Mouse (Mus musculus): ENCODE measurements at regions not wholly inside any gene's neighbourhood (a gene's known extent, or its start where the extent isn't known, plus 50 kb on each side); places are given as distances from the start of the nearest gene placed in this dataset.

DNA sequence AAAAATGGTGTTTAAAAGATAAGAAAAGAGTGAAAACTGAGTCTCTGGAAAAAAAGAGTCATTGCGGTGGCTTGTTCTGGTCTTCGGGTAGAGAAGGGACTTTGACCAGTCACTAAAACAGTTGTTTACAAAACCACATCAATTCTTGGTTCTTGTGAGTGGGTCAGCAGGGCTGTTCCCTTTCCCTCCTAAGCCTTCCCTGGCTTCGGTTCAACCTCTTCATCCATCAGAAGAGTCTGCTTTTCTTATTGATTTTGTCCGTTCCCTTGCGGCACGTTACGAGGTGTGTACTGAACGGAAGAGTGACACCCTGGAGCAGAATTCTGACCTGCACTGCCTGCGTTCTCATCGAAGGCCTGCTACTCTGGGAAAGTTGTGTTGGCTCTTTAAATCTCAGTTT is 229.1 kb upstream of the G2e3 start:
- DNase-seq (ENCODE audit: low spot score in 2 of 2), result no peak

DNA sequence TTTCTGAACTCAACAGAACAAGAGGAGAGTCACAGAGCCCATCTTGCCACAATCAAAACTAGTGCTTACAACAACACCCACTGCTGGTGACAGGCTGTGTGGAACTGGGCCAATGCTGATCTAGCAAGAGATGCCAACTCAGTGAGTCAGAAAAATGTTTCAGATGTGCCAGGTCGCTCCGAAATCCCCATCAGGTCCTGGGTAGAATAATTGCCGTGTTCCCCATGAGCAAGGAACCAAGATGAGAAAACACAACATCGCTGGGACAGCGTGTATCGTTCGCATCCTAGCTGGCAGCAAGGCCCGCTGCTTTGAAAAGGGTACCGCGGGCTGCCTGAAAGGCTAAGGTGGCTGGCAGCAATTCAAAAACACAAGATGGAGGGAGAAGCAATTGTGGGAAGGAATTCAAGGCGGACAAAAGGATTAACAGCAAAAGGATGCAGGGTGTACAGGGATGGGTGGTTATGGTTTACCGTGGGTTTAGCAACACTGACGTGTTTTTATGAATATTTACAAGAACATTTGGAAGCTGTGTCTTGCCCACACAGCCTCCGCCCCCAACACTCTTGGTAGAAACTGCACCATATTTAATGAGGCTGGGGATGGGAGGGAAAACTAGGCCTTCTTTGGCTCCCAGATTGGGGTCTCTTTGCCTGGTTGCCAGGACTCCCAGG is 229.7 kb upstream of the G2e3 start:
- no peak for DNase-seq (ENCODE audit: low spot score in 2 of 2)

- DNase-seq (ENCODE audit: low spot score in 2 of 2), result no peak
Observed at GRCm38 (mm10) chr12:51117436-51118020, 230.3 kb upstream of the G2e3 start.

DNA sequence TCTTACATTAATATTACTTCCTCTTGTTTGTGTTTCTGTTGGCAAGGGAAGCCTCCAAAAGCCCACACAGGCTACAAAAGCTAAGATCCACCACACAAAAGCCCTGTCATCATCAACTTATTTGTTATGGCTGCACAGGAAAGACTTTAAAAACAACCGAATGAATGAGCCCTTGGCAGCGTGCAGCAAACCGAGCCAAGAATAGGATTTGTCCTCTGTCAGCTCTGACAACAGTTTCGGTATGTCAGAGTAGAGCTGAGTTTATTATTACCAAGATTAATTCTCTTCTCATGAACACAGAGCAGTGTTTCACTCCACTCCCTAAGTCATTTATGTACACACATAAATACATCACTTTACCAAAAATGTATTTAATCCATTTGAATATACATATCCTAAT is 236.1 kb upstream of the G2e3 start:
- DNase-seq (ENCODE audit: low spot score in 2 of 2), result no peak

- DNase-seq (ENCODE audit: low spot score in 2 of 2), result no peak
Observed at GRCm38 (mm10) chr12:51108044-51108443, 239.8 kb upstream of the G2e3 start.

- no peak for DNase-seq (ENCODE audit: low spot score in 2 of 2)
Observed at GRCm38 (mm10) chr12:51103541-51104042, 244.3 kb upstream of the G2e3 start.

DNA sequence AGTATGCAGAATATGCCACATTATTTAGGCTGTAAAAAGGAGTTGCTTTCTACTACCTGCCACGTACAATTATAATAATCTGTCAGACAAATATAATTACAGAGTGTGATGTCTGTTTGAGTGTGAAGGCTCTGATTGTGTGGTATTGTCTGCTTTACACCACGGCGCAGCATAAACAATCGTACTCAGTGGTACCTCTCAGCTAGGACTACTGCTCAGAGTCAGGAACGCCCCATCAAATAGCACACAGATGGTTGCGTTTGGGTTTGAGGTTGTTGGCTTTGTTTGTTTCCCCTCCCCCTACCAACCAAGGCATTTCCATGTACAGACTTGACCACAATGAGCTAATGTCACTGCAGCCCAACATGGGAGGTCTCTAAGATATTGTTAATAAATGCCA is 246.2 kb upstream of the G2e3 start:
- DNase-seq (ENCODE audit: low spot score in 2 of 2), result no peak

- DNase-seq (ENCODE audit: low spot score in 2 of 2), result no peak
Observed at GRCm38 (mm10) chr12:51100868-51101267, 247.0 kb upstream of the G2e3 start.

DNA sequence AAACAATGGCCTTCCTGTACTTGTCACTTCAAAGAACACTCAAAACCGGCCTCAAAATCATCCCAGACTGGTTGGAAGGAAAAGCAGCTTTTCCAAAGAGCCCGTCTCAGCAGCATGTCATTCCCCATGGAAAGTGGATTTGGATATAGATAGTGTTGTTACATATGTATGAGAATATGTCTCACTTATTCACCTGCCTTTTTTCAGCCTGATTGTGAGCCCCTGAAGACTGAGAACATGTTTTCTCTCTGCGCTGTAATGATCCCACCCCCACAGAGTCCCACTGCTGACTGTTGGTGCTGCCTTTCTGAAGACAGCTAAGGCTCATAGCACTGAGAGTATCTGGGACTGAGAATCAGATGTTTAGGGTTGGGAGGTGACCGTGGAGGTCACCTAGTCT is 251.9 kb upstream of the G2e3 start:
- DNase-seq (ENCODE audit: low spot score in 2 of 2), result no peak

DNA sequence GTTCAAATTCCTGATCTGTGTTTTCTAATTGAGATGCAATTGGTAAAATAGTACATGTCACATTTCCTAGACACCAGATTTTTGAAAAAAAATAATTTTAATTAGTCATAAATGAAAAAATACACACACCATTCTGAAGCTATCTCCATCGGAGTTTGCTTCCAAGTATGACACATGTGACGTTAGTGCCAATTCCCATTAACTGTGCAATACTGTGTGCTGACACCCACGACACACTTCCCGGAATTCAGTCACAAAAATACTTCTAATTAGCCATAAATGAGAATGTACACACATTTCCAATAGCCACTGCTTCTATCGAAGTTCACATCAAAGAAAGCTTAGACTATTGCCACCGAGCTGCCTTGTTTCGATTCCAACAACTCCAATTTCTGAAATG is 258.5 kb upstream of the G2e3 start:
- DNase-seq (ENCODE audit: low spot score in 2 of 2), result no peak

DNA sequence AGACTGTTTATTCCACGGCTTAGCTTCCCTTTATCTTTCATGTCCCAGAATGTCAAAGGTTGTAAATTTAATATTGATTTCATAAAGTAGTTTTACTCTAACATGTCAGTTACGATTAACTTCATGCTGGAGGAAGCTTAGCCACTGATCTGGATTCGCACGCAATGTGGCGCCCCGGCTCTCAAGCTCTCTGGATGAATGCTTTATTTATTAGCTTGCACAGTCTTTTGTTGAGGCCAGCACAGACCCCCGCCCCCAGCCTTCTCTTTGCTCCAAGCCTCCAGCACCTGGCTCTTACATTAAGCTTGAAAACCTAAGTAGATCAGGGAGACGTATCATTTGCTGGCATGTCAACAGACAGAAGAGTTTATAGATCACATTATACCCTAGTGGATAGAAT is 266.1 kb upstream of the G2e3 start:
- DNase-seq (ENCODE audit: low spot score in 2 of 2), result no peak

DNA sequence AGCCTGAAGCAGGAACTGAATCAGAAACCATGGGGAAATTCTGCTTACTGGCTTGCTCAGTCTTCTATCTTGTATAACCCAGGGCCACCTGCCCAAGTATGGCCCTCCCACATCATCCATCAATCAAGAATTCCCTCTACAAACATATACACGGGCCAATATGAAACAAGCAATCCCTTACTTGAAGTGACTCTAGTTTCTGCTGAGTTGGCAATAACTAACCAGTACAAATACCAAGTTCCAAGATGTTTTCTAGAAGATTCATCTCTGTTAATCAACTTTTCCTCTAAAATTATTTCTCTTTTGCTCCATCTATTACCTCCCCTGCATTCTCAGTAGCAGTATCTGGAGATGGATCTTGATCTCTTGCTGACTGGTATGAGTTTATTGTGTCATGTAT is 274.4 kb upstream of the G2e3 start:
- DNase-seq (ENCODE audit: low spot score in 2 of 2), result no peak

GRCm38 (mm10) chr12:51060931-51061330 is 286.9 kb upstream of the G2e3 start:
- no peak for DNase-seq (ENCODE audit: low spot score in 2 of 2)

DNA sequence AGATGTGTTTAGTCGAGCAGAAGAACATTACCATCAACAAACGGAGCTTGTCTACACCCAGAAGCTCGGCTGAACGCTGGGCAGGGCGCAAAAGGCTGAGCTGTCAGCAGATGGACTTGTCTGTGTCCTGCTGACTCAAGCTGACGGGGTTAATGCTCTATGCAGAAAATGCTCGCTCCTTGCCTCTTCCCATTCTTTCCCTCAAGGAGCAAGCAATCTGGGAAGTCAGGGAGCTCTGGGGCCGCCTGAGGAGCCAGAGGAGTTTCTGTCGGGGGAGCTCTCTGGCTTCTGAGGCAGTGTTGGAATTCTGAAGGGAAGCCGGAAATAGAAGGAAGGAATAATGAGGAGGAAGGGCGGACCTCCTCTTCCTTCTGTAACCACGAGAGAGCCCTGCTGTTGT is 289.3 kb upstream of the G2e3 start:
- no peak for DNase-seq (ENCODE audit: low spot score in 2 of 2)

DNA sequence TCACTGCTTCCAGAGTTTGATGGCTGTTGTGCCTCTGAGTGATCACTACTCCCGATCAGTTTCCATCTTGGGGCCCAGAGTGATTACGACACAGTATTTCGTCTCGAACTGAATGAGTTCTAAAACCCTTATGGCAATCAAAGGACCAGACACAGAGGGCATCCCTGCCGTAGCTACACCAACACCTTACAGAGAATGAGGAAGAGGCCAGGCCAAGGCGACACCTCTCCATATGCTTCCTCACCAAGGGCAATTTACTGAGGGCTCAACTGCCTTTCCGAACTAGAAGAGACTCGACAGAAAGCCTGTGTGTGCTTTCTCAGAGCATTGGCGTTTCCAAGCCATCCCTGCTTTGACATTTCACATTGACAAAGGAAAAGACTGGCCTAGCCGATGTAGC is 289.8 kb upstream of the G2e3 start:
- DNase-seq (ENCODE audit: low spot score in 2 of 2), result no peak

DNA sequence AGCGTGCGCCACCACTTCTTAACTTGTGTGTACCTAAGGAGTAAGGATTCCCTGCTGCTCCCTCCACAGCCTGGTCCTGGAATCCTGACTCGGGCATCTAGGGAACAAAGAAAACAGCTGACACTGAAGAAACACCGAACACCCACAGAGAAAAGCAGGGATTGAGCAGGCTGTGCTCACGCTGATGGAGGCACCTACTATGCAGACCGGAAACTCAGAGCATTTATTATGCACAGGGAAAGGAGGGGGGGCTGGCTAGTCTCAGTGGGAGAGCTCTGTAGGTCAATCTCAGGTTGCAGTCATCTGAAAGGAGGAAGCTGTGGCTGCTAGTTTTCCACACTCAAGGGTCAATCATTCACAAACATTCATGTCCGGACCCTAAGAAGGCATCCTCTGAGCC is 300.7 kb upstream of the G2e3 start:
- no peak for DNase-seq (ENCODE audit: low spot score in 2 of 2)

DNA sequence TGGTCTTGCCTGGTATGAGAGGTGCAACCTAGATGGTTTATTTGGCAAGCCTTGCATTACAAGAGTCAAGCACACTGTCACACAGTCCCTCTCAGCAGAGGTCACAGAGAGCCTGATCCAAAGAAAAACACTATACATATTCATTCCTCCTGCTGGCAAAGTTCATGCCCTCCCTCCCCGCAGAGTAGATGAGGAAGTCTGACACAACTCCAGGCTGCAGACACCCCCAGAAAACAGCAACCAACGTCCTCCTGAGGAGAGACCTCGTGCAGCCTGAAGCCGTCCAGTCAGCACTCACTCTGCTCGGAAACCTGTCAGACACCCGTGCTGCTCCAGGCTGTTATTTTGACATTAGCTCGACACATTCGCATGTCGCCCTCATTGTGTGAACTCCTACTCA is 302.4 kb upstream of the G2e3 start:
- no peak for DNase-seq (ENCODE audit: low spot score in 2 of 2)

DNA sequence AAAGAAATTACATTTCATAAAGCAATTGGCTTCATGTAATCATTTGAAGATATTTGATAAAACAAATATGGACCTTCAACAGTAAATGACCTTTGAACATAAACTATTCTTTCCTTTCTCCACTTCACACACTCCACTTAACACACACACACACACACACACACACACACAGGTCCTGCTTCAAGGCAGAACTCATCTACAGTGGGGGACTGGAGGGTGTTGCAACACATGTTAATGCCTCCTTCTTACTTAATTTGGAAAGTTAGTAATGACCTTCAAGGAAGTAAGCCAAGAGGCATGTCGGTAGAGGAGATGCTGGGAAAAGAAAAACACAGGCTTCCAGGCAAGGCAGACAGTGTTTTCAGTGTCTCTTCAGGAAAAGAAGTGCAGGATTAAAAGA is 302.8 kb upstream of the G2e3 start:
- no peak for DNase-seq (ENCODE audit: low spot score in 2 of 2)

- DNase-seq (ENCODE audit: low spot score in 2 of 2), result no peak
Observed at GRCm38 (mm10) chr12:51032193-51032592, 315.7 kb upstream of the G2e3 start.

GRCm38 (mm10) chr12:51028601-51029174 is 319.2 kb upstream of the G2e3 start:
- no peak for DNase-seq (ENCODE audit: low spot score in 2 of 2)

- DNase-seq (ENCODE audit: low spot score in 2 of 2), result no peak
Observed at GRCm38 (mm10) chr12:51026046-51026445, 321.8 kb upstream of the G2e3 start.

DNA sequence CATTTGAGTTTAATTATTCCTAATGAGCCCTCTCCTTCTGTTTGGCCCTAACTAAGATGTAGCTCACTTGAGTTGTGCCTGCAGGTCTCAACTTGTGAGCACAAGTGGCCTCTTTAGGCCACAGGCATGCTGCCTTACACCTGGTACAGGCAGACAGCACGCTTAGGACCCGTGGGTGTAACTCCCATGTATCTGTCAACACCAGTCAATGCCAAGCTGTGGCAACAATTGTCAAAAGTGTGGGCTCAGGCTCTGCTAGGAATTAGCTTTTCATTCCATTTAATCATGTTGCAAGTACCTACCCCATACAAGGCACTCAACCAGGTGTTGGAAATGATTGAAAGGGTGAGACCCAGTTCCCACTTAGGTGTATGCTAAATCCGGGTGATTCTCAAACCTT is 322.3 kb upstream of the G2e3 start:
- DNase-seq (ENCODE audit: low spot score in 2 of 2), result no peak

GRCm38 (mm10) chr12:51024057-51024743 is 323.7 kb upstream of the G2e3 start:
- no peak for DNase-seq (ENCODE audit: low spot score in 2 of 2)
